ENCODE assay signal across 8 mouse cellular contexts in the genomic region with DNA sequence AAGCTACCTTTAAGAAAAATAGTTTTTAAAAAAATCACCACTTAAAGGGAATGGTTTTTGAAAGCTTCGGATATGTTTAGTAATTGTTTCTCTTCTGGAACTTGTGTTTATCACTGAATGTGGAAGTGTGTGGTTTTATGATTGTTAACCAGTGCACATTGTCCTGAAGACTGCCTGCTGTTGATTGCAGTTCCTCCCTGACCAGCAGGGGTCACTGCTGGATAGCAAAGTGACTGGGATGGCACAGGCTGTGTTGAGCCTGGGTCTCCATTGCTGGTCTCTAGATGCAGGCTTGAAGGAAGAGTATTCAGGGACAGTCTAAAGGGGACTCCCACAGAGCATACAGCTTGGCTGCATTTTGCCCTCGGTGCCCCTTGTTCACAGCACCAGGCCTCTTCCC. TPM values are rescaled to one million over a fixed set of nuclear protein-coding genes. Genes with fewer than 3 reads are reported as not detected.
DNase-seq lines count a peak whose midpoint lies in the region; ATAC-seq and TF ChIP-seq lines count a peak whose summit lies in the region.

No protein-coding gene starts in this region.

- H3K27me3 ChIP-seq in heart, embryonic 15.5 days, result no peaks in the 10 kb centered on the region
- H3K27me3 ChIP-seq in liver, embryonic 14.5 days (ENCODE audit: control insufficient read depth, insufficient read depth, low read length), result no peaks in the 10 kb centered on the region
- no peaks in the 10 kb centered on the region for H3K27me3 ChIP-seq in stomach, embryonic 14.5 days (ENCODE audit: control insufficient read depth, insufficient read depth, low read length)

- TF ChIP-seq POLR2A in bone marrow macrophage, adult 2 months (IDR thresholded peaks at IDR 0.05; ENCODE audit: borderline replicate concordance, low read depth, low read length), result no peak

- H3K4me3 ChIP-seq in bone marrow macrophage, adult 2 months (ENCODE audit: insufficient read depth, low read length), result no peak overlapping the region
- H3K4me3 ChIP-seq in heart, embryonic 15.5 days, result no peak overlapping the region
- no peak overlapping the region for H3K4me3 ChIP-seq in liver, embryonic 14.5 days (ENCODE audit: insufficient read depth in 1 of 2, low read depth in 2 of 2, low read length in 2 of 2)
- H3K4me3 ChIP-seq in stomach, embryonic 14.5 days (ENCODE audit: low read depth, low read length), result no peak overlapping the region

- TF ChIP-seq EP300 in liver, embryonic 14.5 days (IDR thresholded peaks at IDR 0.05; ENCODE audit: low read depth), result no peak

- 34% methylated on average over 2 of the region's 2 CpGs for WGBS in heart, embryonic 15.5 days
- 34% methylated on average over 2 of the region's 2 CpGs for WGBS in liver, embryonic 14.5 days (ENCODE audit: insufficient replicate concordance)
- WGBS in stomach, embryonic 14.5 days, result 44% methylated on average over 2 of the region's 2 CpGs

- no peak overlapping the region for H3K27ac ChIP-seq in bone marrow macrophage, adult 2 months (ENCODE audit: insufficient read depth, low read depth, low read length)
- no peak overlapping the region for H3K27ac ChIP-seq in heart, embryonic 15.5 days
- no peak overlapping the region for H3K27ac ChIP-seq in liver, embryonic 14.5 days
- no peak overlapping the region for H3K27ac ChIP-seq in stomach, embryonic 14.5 days (ENCODE audit: low read length)

- H3K9ac ChIP-seq in heart, embryonic 15.5 days, result no peak overlapping the region
- H3K9ac ChIP-seq in liver, embryonic 14.5 days (replicated peaks), result no peak overlapping the region
- no peak overlapping the region for H3K9ac ChIP-seq in stomach, embryonic 14.5 days (replicated peaks; ENCODE audit: low read depth, low read length)

- peak; percentile 77 for TF ChIP-seq CTCF in bone marrow macrophage, adult 2 months (IDR thresholded peaks at IDR 0.05; ENCODE audit: low read depth, low read length)
- peak; percentile 98 for TF ChIP-seq CTCF in liver, embryonic 14.5 days (IDR thresholded peaks at IDR 0.05; ENCODE audit: low read depth)

- peaks cover 12% of the 10 kb centered on the region for H3K36me3 ChIP-seq in heart, embryonic 15.5 days
- H3K36me3 ChIP-seq in liver, embryonic 14.5 days (replicated peaks; ENCODE audit: control insufficient read depth, insufficient read depth, low read depth), result peaks cover 11% of the 10 kb centered on the region
- H3K36me3 ChIP-seq in stomach, embryonic 14.5 days (ENCODE audit: control insufficient read depth, insufficient read depth, low read length), result peaks cover 13% of the 10 kb centered on the region; the same call in 1 of the 2 replicates

- no peak overlapping the region for H3K4me2 ChIP-seq in heart, embryonic 15.5 days
- H3K4me2 ChIP-seq in liver, embryonic 14.5 days (ENCODE audit: low read depth), result no peak overlapping the region
- H3K4me2 ChIP-seq in stomach, embryonic 14.5 days (replicated peaks; ENCODE audit: low read depth, low read length), result no peak overlapping the region

- ATAC-seq in erythroblast, adult 5-6 weeks (replicated peaks; ENCODE audit: low FRiP score, poor library complexity, severe bottlenecking), result peak; percentile 81
- ATAC-seq in heart, embryonic 15.5 days (replicated peaks; ENCODE audit: insufficient number of reproducible peaks, insufficient read depth, low FRiP score, low read depth), result peak; percentile 54
- peak; percentile 41; the same call in 1 of the 2 replicates for ATAC-seq in liver, embryonic 14.5 days (ENCODE audit: insufficient read depth)
- peak; percentile 42 for ATAC-seq in stomach, embryonic 14.5 days (ENCODE audit: insufficient number of reproducible peaks, insufficient read depth, low FRiP score, low read depth)

- DNase-seq in CD4-positive helper T cell, adult 2 months (ENCODE audit: low read depth, low spot score), result peak; percentile 82
- DNase-seq in kidney, postnatal 10 days, result peak; percentile 90
- DNase-seq in liver, embryonic 14.5 days (ENCODE audit: low read depth in 3 of 3, low spot score in 3 of 3), result peak; percentile 41 to 61 (median 56)
- DNase-seq in neural tube, embryonic 10.5 days (ENCODE audit: extremely low spot score, low spot score), result peak; percentile 77

- H3K4me1 ChIP-seq in bone marrow macrophage, adult 2 months (ENCODE audit: control insufficient read depth, insufficient read depth, low read length), result peaks cover 44% of the 10 kb centered on the region
- H3K4me1 ChIP-seq in heart, embryonic 15.5 days (replicated peaks), result peaks cover 34% of the 10 kb centered on the region
- peaks cover 2 to 18% of the 10 kb centered on the region in 2 experiments; a peak in 3 of 4 replicates for H3K4me1 ChIP-seq in liver, embryonic 14.5 days (replicated peaks; ENCODE audit: control insufficient read depth in 2 of 2, insufficient read depth in 2 of 2, low read length in 1 of 2)
- peaks cover 27% of the 10 kb centered on the region for H3K4me1 ChIP-seq in stomach, embryonic 14.5 days (ENCODE audit: control insufficient read depth, insufficient read depth, low read length)

- H3K9me3 ChIP-seq in heart, embryonic 15.5 days (replicated peaks), result no peaks in the 10 kb centered on the region
- no peaks in the 10 kb centered on the region for H3K9me3 ChIP-seq in liver, embryonic 14.5 days (ENCODE audit: control insufficient read depth, low read length)
- H3K9me3 ChIP-seq in stomach, embryonic 14.5 days (ENCODE audit: control insufficient read depth, low read depth, low read length), result no peaks in the 10 kb centered on the region

RNA-seq across cellular contexts. Expression of a gene that starts 5.4 kb away (rescaled TPM):
- 57.9 and 61.2 TPM in 2 replicates for polyA plus RNA-seq in bone marrow macrophage, adult 2 months (2012; ENCODE audit: insufficient read depth, insufficient read length, missing spikeins)
- 6.1 and 7.5 TPM in 2 replicates for total RNA-seq in erythroblast, adult 5-6 weeks (2015; ENCODE audit: low replicate concordance)
- 10.5 and 14.4 TPM in 2 replicates for total RNA-seq in erythroblast, adult 5-6 weeks (2017; ENCODE audit: low replicate concordance)
- 66.3 and 85.1 TPM in 2 replicates for polyA plus RNA-seq in heart, embryonic 15.5 days (2015; fragmentation: Nextera tagmentation; extraction: Ambion mirVana)
- 19.3 TPM in 2 replicates for polyA plus RNA-seq in liver, embryonic 14.5 days (2012; rRNA removed)
- polyA plus RNA-seq in liver, embryonic 14.5 days (2014; fragmentation: Nextera tagmentation; extraction: Ambion mirVana), result 25.3 and 27.1 TPM in 2 replicates
- polyA plus RNA-seq in stomach, embryonic 14.5 days (2014; fragmentation: Nextera tagmentation; extraction: Ambion mirVana), result 41.5 and 44.3 TPM in 2 replicates

RNA-seq across cellular contexts. Expression of a gene that starts 21.5 kb away (rescaled TPM):
- 40.9 and 41.8 TPM in 2 replicates for polyA plus RNA-seq in bone marrow macrophage, adult 2 months (2012; ENCODE audit: insufficient read depth, insufficient read length, missing spikeins)
- total RNA-seq in erythroblast, adult 5-6 weeks (2015; ENCODE audit: low replicate concordance), result not detected in 2 replicates
- not detected in 2 replicates for total RNA-seq in erythroblast, adult 5-6 weeks (2017; ENCODE audit: low replicate concordance)
- polyA plus RNA-seq in heart, embryonic 15.5 days (2015; fragmentation: Nextera tagmentation; extraction: Ambion mirVana), result 0.60 and 3.9 TPM in 2 replicates
- polyA plus RNA-seq in liver, embryonic 14.5 days (2012; rRNA removed), result 0.09 TPM in 1 of 2 replicates, not detected in the other
- not detected in 2 replicates for polyA plus RNA-seq in liver, embryonic 14.5 days (2014; fragmentation: Nextera tagmentation; extraction: Ambion mirVana)
- polyA plus RNA-seq in stomach, embryonic 14.5 days (2014; fragmentation: Nextera tagmentation; extraction: Ambion mirVana), result 6.5 TPM in 1 of 2 replicates, not detected in the other

RNA-seq across cellular contexts. Expression of a gene that starts 21.6 kb away (rescaled TPM):
- polyA plus RNA-seq in bone marrow macrophage, adult 2 months (2012; ENCODE audit: insufficient read depth, insufficient read length, missing spikeins), result 165 and 203 TPM in 2 replicates
- total RNA-seq in erythroblast, adult 5-6 weeks (2015; ENCODE audit: low replicate concordance), result 6.3 and 20.2 TPM in 2 replicates
- 30.7 and 32.1 TPM in 2 replicates for total RNA-seq in erythroblast, adult 5-6 weeks (2017; ENCODE audit: low replicate concordance)
- polyA plus RNA-seq in heart, embryonic 15.5 days (2015; fragmentation: Nextera tagmentation; extraction: Ambion mirVana), result 138 and 169 TPM in 2 replicates
- 74.1 and 109 TPM in 2 replicates for polyA plus RNA-seq in liver, embryonic 14.5 days (2012; rRNA removed)
- polyA plus RNA-seq in liver, embryonic 14.5 days (2014; fragmentation: Nextera tagmentation; extraction: Ambion mirVana), result 82.5 and 87.7 TPM in 2 replicates
- polyA plus RNA-seq in stomach, embryonic 14.5 days (2014; fragmentation: Nextera tagmentation; extraction: Ambion mirVana), result 324 and 346 TPM in 2 replicates

RNA-seq across cellular contexts. Expression of a gene that starts 46.0 kb away (rescaled TPM):
- polyA plus RNA-seq in bone marrow macrophage, adult 2 months (2012; ENCODE audit: insufficient read depth, insufficient read length, missing spikeins), result 98.5 and 102 TPM in 2 replicates
- total RNA-seq in erythroblast, adult 5-6 weeks (2015; ENCODE audit: low replicate concordance), result 58.8 and 73.6 TPM in 2 replicates
- total RNA-seq in erythroblast, adult 5-6 weeks (2017; ENCODE audit: low replicate concordance), result 72.6 and 78.0 TPM in 2 replicates
- 105 and 125 TPM in 2 replicates for polyA plus RNA-seq in heart, embryonic 15.5 days (2015; fragmentation: Nextera tagmentation; extraction: Ambion mirVana)
- 36.6 and 40.5 TPM in 2 replicates for polyA plus RNA-seq in liver, embryonic 14.5 days (2012; rRNA removed)
- 64.8 and 69.1 TPM in 2 replicates for polyA plus RNA-seq in liver, embryonic 14.5 days (2014; fragmentation: Nextera tagmentation; extraction: Ambion mirVana)
- 198 and 200 TPM in 2 replicates for polyA plus RNA-seq in stomach, embryonic 14.5 days (2014; fragmentation: Nextera tagmentation; extraction: Ambion mirVana)

RNA-seq across cellular contexts. Expression of a gene that starts 58.9 kb away (rescaled TPM):
- not detected in 2 replicates for polyA plus RNA-seq in bone marrow macrophage, adult 2 months (2012; ENCODE audit: insufficient read depth, insufficient read length, missing spikeins)
- total RNA-seq in erythroblast, adult 5-6 weeks (2015; ENCODE audit: low replicate concordance), result not detected in 2 replicates
- not detected in 2 replicates for total RNA-seq in erythroblast, adult 5-6 weeks (2017; ENCODE audit: low replicate concordance)
- 0.42 TPM in 1 of 2 replicates, not detected in the other for polyA plus RNA-seq in heart, embryonic 15.5 days (2015; fragmentation: Nextera tagmentation; extraction: Ambion mirVana)
- polyA plus RNA-seq in liver, embryonic 14.5 days (2012; rRNA removed), result 0.03 TPM in 1 of 2 replicates, not detected in the other
- polyA plus RNA-seq in liver, embryonic 14.5 days (2014; fragmentation: Nextera tagmentation; extraction: Ambion mirVana), result not detected in 2 replicates
- polyA plus RNA-seq in stomach, embryonic 14.5 days (2014; fragmentation: Nextera tagmentation; extraction: Ambion mirVana), result 0.71 and 1.2 TPM in 2 replicates
